Mouse (Mus musculus) 416B (cell line): ENCODE results near the gene Ager.

Source experiments
- DNase-seq: peaks from one replicate; pipeline ENCODE4 v3.0.0; 2011; ENCODE audit warnings: low read depth

Gene Ager

GRCm38 (mm10) chr17:34632261-34632691 lies 34.6 kb downstream of the Ager start:
- DNase-seq: peak; percentile 30

GRCm38 (mm10) chr17:34635671-34636070 lies 38.0 kb downstream of the Ager start:
- DNase-seq: peak; percentile 84

DNA sequence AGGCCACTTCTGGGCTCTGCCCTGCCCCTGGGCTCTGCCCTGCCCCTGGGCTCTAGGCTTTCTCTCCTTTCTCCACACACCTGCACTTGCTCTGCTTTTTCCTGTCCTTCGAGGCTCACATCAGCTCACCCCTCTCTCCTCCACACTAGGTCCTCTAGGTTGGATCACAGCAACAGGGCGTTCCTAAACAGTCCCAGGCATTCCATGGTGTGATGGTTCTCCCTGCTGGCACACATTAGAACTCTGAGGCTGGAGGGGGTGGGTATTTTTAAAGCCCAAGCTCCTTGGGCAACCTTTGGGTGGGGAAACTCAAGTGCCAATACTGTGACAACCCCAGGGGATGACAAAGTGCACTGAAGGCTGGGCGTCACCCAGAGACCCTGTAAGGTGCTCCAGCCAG lies 39.8 kb downstream of the Ager start:
- DNase-seq: no peak

- DNase-seq: peak; percentile 90
Measured at GRCm38 (mm10) chr17:34639461-34640255, 42.0 kb downstream of the Ager start.

GRCm38 (mm10) chr17:34640778-34641601 lies 43.3 kb downstream of the Ager start:
- DNase-seq: peak; percentile 79

GRCm38 (mm10) chr17:34641945-34642344 lies 44.3 kb downstream of the Ager start:
- no peak for DNase-seq

- no peak for DNase-seq
Measured at GRCm38 (mm10) chr17:34643379-34643778, 45.7 kb downstream of the Ager start.

DNA sequence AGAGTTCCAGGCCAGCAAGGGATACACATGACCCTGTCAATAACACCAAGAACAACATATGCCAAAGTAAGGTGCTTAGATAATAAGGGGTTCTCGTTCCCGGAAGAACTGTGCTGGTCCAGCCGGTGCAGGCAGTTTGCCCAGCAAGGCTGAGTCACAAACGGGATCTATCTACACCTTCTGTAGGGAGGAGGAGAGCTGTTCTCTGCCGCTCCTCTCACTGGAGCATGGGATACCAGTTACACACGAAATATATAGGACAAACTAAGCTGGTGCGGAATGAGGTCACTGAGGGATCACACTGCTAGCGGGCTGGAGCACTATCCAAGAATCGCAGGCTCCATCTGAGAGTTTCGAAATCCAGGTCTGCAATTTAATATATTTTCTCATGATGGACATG lies 46.3 kb downstream of the Ager start:
- DNase-seq: no peak

GRCm38 (mm10) chr17:34644608-34645007 lies 46.9 kb downstream of the Ager start, which contains the start of gene Fkbpl:
Fkbpl (plus strand) TSS chr17:34644764.
- peak; percentile 99 for DNase-seq

DNA sequence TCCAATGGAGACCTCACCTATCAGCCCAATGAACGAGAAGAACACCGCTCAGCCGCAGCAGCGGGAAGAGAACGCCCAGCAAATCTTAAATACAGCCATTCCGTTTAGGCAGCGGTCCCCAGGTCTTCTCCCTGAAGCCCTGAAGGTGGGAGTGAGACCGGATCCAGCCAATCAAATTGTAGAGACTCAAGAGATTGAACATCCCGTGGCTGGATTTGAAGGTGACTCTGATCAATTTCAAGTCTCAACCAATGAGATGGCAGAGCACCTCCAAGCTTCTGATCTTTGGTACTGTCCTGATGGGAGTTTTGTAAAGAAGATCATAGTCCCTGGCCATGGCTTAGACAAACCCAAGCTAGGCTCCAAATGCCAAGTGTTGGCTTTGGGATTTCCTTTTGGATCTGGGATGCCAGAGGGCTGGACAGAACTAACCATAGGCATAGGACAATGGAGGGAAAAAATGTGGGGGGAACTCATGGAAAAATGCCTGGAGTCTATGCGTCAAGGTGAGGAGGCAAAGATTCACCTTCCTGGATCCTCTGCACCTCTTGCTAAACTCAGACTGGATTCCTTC lies 47.7 kb downstream of the Ager start:
- peak; percentile 91 for DNase-seq

GRCm38 (mm10) chr17:34645831-34646511 lies 48.3 kb downstream of the Ager start:
- DNase-seq: peak; percentile 82

DNA sequence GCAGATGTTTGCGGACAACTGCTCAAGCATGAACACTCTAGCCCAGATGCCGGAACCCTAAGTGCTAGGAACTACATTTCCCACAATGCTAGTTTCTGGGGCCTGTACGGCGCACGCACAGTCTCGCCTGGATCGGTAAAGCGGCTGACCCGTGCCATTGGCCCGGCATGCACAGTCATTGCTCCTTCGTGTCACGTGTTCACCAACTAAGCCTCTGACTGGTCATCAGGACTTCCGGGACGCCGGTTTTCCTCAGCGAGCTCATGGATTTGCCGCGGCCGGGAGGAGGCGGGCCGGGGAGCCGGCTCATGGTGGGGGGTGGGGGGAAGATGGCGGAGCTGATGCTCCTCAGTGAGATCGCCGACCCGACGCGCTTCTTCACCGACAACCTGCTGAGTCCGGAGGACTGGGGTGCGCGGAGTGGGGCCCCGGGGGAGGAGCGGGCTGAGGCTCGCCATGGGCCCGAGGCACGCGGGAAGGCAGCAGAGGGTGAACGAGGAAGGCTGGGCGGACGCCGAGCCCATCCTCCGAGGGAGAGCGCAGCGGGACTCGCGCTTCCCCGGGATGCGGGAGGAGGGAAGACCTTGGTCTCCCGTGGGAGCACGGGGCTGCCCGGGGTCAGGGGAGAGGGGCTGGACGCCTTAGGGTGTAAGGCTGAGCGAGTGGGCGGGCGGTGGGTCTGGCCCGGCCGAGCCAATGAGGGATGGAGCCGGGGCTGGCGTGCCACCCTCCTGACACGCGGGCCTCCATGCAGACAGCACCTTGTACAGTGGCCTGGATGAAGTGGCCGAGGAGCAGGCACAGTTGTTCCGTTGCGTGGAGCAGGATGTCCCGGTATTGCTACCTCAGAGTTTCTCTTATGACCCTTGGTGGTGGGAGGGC lies 49.5 kb downstream of the Ager start, which contains the start of gene Atf6b:
TSS of gene Atf6b (plus strand) at position 241 of the 882 bp plus-strand sequence.
- DNase-seq: peak; percentile 99

- no peak for DNase-seq
Measured at GRCm38 (mm10) chr17:34648141-34648890, 50.7 kb downstream of the Ager start.

DNA sequence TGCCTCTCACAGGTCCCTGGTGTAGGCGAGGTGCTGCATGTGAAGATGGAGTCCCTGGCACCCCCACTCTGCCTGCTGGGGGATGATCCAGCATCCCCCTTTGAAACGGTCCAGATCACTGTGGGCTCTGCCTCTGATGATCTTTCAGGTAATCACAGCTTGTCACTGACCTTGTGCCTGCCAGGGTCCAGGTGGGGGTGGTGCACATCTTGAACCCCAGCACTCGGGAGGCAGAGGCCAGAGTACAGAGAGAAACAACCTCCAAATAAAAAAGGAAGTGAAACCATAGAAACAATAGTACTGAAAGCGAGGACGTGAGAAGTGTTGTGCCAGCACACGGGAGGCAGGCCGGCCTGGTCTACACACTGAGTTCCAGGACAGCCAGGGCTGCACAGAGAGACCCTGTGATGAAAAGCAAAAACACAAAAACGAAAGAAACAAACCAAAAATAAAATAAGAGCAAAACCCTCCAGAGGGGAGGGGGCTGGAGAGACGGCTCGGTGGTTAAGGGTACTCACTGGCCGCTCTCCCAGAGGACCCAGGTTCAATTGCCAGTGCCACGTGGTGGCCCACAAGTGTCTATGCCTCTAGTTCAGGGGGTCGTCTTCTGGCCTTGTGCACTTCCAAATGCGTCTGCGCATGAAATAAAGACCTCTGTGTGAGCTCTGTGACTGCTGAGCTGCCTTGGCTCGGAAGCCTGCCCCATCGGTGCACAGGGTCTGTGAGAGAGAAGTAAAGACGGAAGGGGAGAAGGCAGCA lies 51.6 kb downstream of the Ager start:
- no peak for DNase-seq
